Mouse (Mus musculus): ENCODE data around the gene Ppp1r9a. TPM values are rescaled to one million over a fixed set of nuclear protein-coding genes. Genes with fewer than 3 reads are reported as not detected.

The Ppp1r9a gene
- total and polyA plus RNA-seq, 2 experiments from 2014 or later, result 39.1 to 85.5 TPM

GRCm38 (mm10) chr6:5081099-5081498 is 178.4 kb downstream of the Ppp1r9a start:
- DNase-seq (no peak), ATAC-seq (no peak)
- no peaks in the 10 kb centered on the region for H3K27me3 ChIP-seq (ENCODE audit: insufficient read depth, low read length)
- no peaks in the 10 kb centered on the region for H3K9me3 ChIP-seq (ENCODE audit: low read length)
- TF ChIP-seq CTCF (IDR thresholded peaks at IDR 0.05; ENCODE audit: low read depth), result no peak
- H3K9ac ChIP-seq, result no peak overlapping the region
- H3K36me3 ChIP-seq (ENCODE audit: insufficient read depth), result peaks cover 3% of the 10 kb centered on the region; the same call in 1 of the 2 replicates
- no peak overlapping the region for H3K4me3 ChIP-seq (ENCODE audit: low read depth, low read length)
- WGBS, result 69% methylated on average over 8 of the region's 8 CpGs
- H3K27ac ChIP-seq (ENCODE audit: low read depth, low read length), result no peak overlapping the region
- no peaks in the 10 kb centered on the region for H3K4me1 ChIP-seq (ENCODE audit: insufficient read depth)
- no peak overlapping the region for H3K4me2 ChIP-seq (ENCODE audit: low read depth)

GRCm38 (mm10) chr6:5082144-5082543 is 179.4 kb downstream of the Ppp1r9a start:
- H3K36me3 ChIP-seq (ENCODE audit: insufficient read depth), result peaks cover 3% of the 10 kb centered on the region; the same call in 1 of the 2 replicates
- no peak overlapping the region for H3K4me3 ChIP-seq (ENCODE audit: low read depth, low read length)
- no peak for DNase-seq
- H3K4me2 ChIP-seq (ENCODE audit: low read depth), result no peak overlapping the region
- no peaks in the 10 kb centered on the region for H3K27me3 ChIP-seq (ENCODE audit: insufficient read depth, low read length)
- H3K9ac ChIP-seq, result no peak overlapping the region
- H3K27ac ChIP-seq (ENCODE audit: low read depth, low read length), result no peak overlapping the region
- no peaks in the 10 kb centered on the region for H3K9me3 ChIP-seq (ENCODE audit: low read length)
- TF ChIP-seq CTCF (IDR thresholded peaks at IDR 0.05; ENCODE audit: low read depth), result no peak
- H3K4me1 ChIP-seq (ENCODE audit: insufficient read depth), result no peaks in the 10 kb centered on the region
- no peak for ATAC-seq

GRCm38 (mm10) chr6:5082740-5083139 is 180.0 kb downstream of the Ppp1r9a start:
- 43% methylated on average over 2 of the region's 2 CpGs for WGBS

GRCm38 (mm10) chr6:5083957-5084356 is 181.2 kb downstream of the Ppp1r9a start:
- H3K4me1 ChIP-seq (ENCODE audit: insufficient read depth), result no peaks in the 10 kb centered on the region
- H3K4me2 ChIP-seq (ENCODE audit: low read depth), result no peak overlapping the region
- H3K36me3 ChIP-seq (ENCODE audit: insufficient read depth), result no peaks in the 10 kb centered on the region
- 45% methylated on average over 4 of the region's 4 CpGs for WGBS
- ATAC-seq, result no peak
- no peak for DNase-seq
- H3K9me3 ChIP-seq (ENCODE audit: low read length), result no peaks in the 10 kb centered on the region
- H3K27ac ChIP-seq (ENCODE audit: low read depth, low read length), result no peak overlapping the region
- TF ChIP-seq CTCF (IDR thresholded peaks at IDR 0.05; ENCODE audit: low read depth), result no peak
- no peak overlapping the region for H3K9ac ChIP-seq
- H3K27me3 ChIP-seq (ENCODE audit: insufficient read depth, low read length), result no peaks in the 10 kb centered on the region
- H3K4me3 ChIP-seq (ENCODE audit: low read depth, low read length), result no peak overlapping the region

More at GRCm38 (mm10) chr6:5082740-5083139, 180.0 kb downstream of the Ppp1r9a start:
- DNase-seq (no peak), ATAC-seq (no peak)
- Histone ChIP-seq H3K27me3 (ENCODE audit: insufficient read depth, low read length) (no peaks in the 10 kb centered on the region), H3K9me3 (ENCODE audit: low read length) (no peaks in the 10 kb centered on the region), H3K27ac (ENCODE audit: low read depth, low read length) (no peak overlapping the region), H3K4me1 (ENCODE audit: insufficient read depth) (no peaks in the 10 kb centered on the region), H3K4me3 (ENCODE audit: low read depth, low read length) (no peak overlapping the region), H3K9ac (no peak overlapping the region), H3K36me3 (ENCODE audit: insufficient read depth) (peaks cover 3% of the 10 kb centered on the region; the same call in 1 of the 2 replicates), H3K4me2 (ENCODE audit: low read depth) (no peak overlapping the region)
- no peak for TF ChIP-seq CTCF (IDR thresholded peaks at IDR 0.05; ENCODE audit: low read depth)

GRCm38 (mm10) chr6:5091873-5092272 is 189.2 kb downstream of the Ppp1r9a start:
- no peak for DNase-seq
- ATAC-seq, result no peak
- 91% methylated on average over 7 of the region's 7 CpGs for WGBS

GRCm38 (mm10) chr6:5092795-5093194 is 190.1 kb downstream of the Ppp1r9a start:
- no peak for TF ChIP-seq CTCF (IDR thresholded peaks at IDR 0.05; ENCODE audit: low read depth)
- Histone ChIP-seq H3K4me1 (ENCODE audit: insufficient read depth) (no peaks in the 10 kb centered on the region), H3K9me3 (ENCODE audit: low read length) (no peaks in the 10 kb centered on the region), H3K27ac (ENCODE audit: low read depth, low read length) (no peak overlapping the region), H3K4me2 (ENCODE audit: low read depth) (no peak overlapping the region), H3K36me3 (ENCODE audit: insufficient read depth) (no peaks in the 10 kb centered on the region), H3K9ac (no peak overlapping the region), H3K4me3 (ENCODE audit: low read depth, low read length) (no peak overlapping the region), H3K27me3 (ENCODE audit: insufficient read depth, low read length) (no peaks in the 10 kb centered on the region)
- WGBS, result 89% methylated on average over 4 of the region's 4 CpGs
- no peak for ATAC-seq
- no peak for DNase-seq

More at GRCm38 (mm10) chr6:5091873-5092272, 189.2 kb downstream of the Ppp1r9a start:
- H3K9me3 ChIP-seq (ENCODE audit: low read length), result no peaks in the 10 kb centered on the region
- H3K4me2 ChIP-seq (ENCODE audit: low read depth), result no peak overlapping the region
- no peaks in the 10 kb centered on the region for H3K4me1 ChIP-seq (ENCODE audit: insufficient read depth)
- no peak overlapping the region for H3K4me3 ChIP-seq (ENCODE audit: low read depth, low read length)
- no peaks in the 10 kb centered on the region for H3K27me3 ChIP-seq (ENCODE audit: insufficient read depth, low read length)
- H3K9ac ChIP-seq, result no peak overlapping the region
- no peak for TF ChIP-seq CTCF (IDR thresholded peaks at IDR 0.05; ENCODE audit: low read depth)
- no peak overlapping the region for H3K27ac ChIP-seq (ENCODE audit: low read depth, low read length)
- no peaks in the 10 kb centered on the region for H3K36me3 ChIP-seq (ENCODE audit: insufficient read depth)

GRCm38 (mm10) chr6:5093516-5093915 is 190.8 kb downstream of the Ppp1r9a start:
- peak; percentile 29; the same call in 1 of the 2 replicates for ATAC-seq
- Histone ChIP-seq H3K4me3 (ENCODE audit: low read depth, low read length) (no peak overlapping the region), H3K27ac (ENCODE audit: low read depth, low read length) (no peak overlapping the region), H3K36me3 (ENCODE audit: insufficient read depth) (no peaks in the 10 kb centered on the region), H3K4me1 (ENCODE audit: insufficient read depth) (no peaks in the 10 kb centered on the region), H3K4me2 (ENCODE audit: low read depth) (no peak overlapping the region), H3K9me3 (ENCODE audit: low read length) (no peaks in the 10 kb centered on the region), H3K27me3 (ENCODE audit: insufficient read depth, low read length) (no peaks in the 10 kb centered on the region), H3K9ac (no peak overlapping the region)
- WGBS, result 83% methylated on average over 4 of the region's 4 CpGs
- TF ChIP-seq CTCF (IDR thresholded peaks at IDR 0.05; ENCODE audit: low read depth), result no peak
- DNase-seq, result no peak

Data from forebrain, postnatal 0 days (tissue).